Mouse (Mus musculus) G1E (cell line): ENCODE data around the gene Gm5485.

ENCODE experiments used
- CTCF ChIP-seq: IDR thresholded peaks from 2 replicates; pipeline ENCODE4 v1.5.1; 2012; ENCODE audit warnings: low read depth, low read length, inconsistent platforms, mixed read lengths
- GATA1 ChIP-seq: IDR thresholded peaks from 2 replicates; pipeline ENCODE4 v1.6.1; 2012; ENCODE audit warnings: borderline replicate concordance, low read length, inconsistent platforms, mixed read lengths
- GATA2 ChIP-seq: IDR thresholded peaks from 2 replicates; pipeline ENCODE4 v1.6.1; 2012; ENCODE audit warnings: low read depth, low read length, inconsistent platforms, borderline replicate concordance

GRCm38 (mm10) chr16:48373711-48374485, 38.3 kb downstream of the Gm5485 start:
- TF ChIP-seq GATA1 (no peak), CTCF (no peak), GATA2 (no peak)
